Mouse (Mus musculus) heart, embryonic 14.5 days (tissue): ENCODE data around the gene Pik3ap1. TPM values are rescaled to one million over a fixed set of nuclear protein-coding genes. Genes with fewer than 3 reads are reported as not detected.

Experiments
- ATAC-seq: fragments of 200-750 bp; cut with Nextera tagmentation; 2 replicates; pipeline ENCODE4 v1.8.0; 2017; ENCODE audit warnings: low read depth, moderate TSS enrichment; ENCODE audit not compliant: insufficient number of reproducible peaks, insufficient read depth, low FRiP score
- H3K27ac ChIP-seq, 2 experiments: fragments of 200-500 bp in 1 of 2; fragments of 300-500 bp in 1 of 2; sonication (generic) in 1 of 2; replicated peaks in 1 of 2; 2 replicates each; pipeline ENCODE4 v1.5.1; 2012 to 2014; ENCODE audit warnings: low read depth in 2 of 2, low read length in 2 of 2, control low read depth in 1 of 2, mild to moderate bottlenecking in 1 of 2, mixed read lengths in 1 of 2; ENCODE audit not compliant: control insufficient read depth in 1 of 2, insufficient read depth in 1 of 2
- H3K27me3 ChIP-seq: fragments of 300-500 bp; sonication (generic); 2 replicates; pipeline ENCODE4 v1.6.1; 2014; ENCODE audit warnings: mild to moderate bottlenecking, low read length, control low read depth; ENCODE audit not compliant: control insufficient read depth, insufficient read depth
- H3K36me3 ChIP-seq: fragments of 300-500 bp; sonication (generic); 2 replicates; pipeline ENCODE4 v1.6.1; 2014; ENCODE audit warnings: mild to moderate bottlenecking, control low read depth, low read length, mixed read lengths; ENCODE audit not compliant: control insufficient read depth, insufficient read depth
- H3K4me1 ChIP-seq, 2 experiments: fragments of 200-500 bp in 1 of 2; fragments of 300-500 bp in 1 of 2; sonication (generic) in 1 of 2; 2 replicates each; pipeline ENCODE4 v1.6.1; 2012 to 2014; ENCODE audit warnings: low read length in 2 of 2, control low read depth in 1 of 2, mixed read lengths in 1 of 2; ENCODE audit not compliant: control insufficient read depth in 2 of 2, insufficient read depth in 2 of 2
- H3K4me2 ChIP-seq: fragments of 300-500 bp; sonication (generic); 2 replicates; pipeline ENCODE4 v1.6.1; 2014; ENCODE audit warnings: mild to moderate bottlenecking, low read length
- H3K4me3 ChIP-seq, 2 experiments: fragments of 200-500 bp in 1 of 2; fragments of 300-500 bp in 1 of 2; sonication (generic) in 1 of 2; 2 replicates each; pipeline ENCODE4 v1.5.1; 2012 to 2014; ENCODE audit warnings: low read length in 2 of 2, mild to moderate bottlenecking in 2 of 2, control low read depth in 1 of 2, low read depth in 1 of 2, moderate library complexity in 1 of 2; ENCODE audit not compliant: control insufficient read depth in 1 of 2, insufficient read depth in 1 of 2
- H3K9ac ChIP-seq: fragments of 300-500 bp; sonication (generic); 2 replicates; pipeline ENCODE4 v1.6.1; 2014; ENCODE audit warnings: mild to moderate bottlenecking, low read length
- H3K9me3 ChIP-seq: fragments of 300-500 bp; sonication (generic); 2 replicates; pipeline ENCODE4 v1.6.1; 2016; ENCODE audit warnings: low read length, control low read depth; ENCODE audit not compliant: control insufficient read depth
- WGBS: fragments of 180-500 bp; shearing (Covaris S2); extraction: QIAGEN DNeasy Blood & Tissue Kit; methylation state at CpG from one replicate; pipeline ENCODE4 v1.1.7; 2014; 5-methylcytosine and 5-hydroxymethylcytosine counted together
- polyA plus RNA-seq: library from polyadenylated mRNA; unstranded; fragments of >200 nt; fragmentation: Nextera tagmentation; extraction: Ambion mirVana; gene quantifications from 2 replicates; pipeline ENCODE4 v1.2.1, GENCODE M21; 2014

The Pik3ap1 gene
- polyA plus RNA-seq, 1 experiment from 2014 or later: 1.3 TPM

GRCm38 (mm10) chr19:41381581-41382239, 3.2 kb downstream of the Pik3ap1 start:
- no peak overlapping the region for H3K4me3 ChIP-seq
- 64% methylated on average over 9 of the region's 9 CpGs for WGBS
- no peak for ATAC-seq
- no peaks in the 10 kb centered on the region for H3K36me3 ChIP-seq
- no peak overlapping the region for H3K27ac ChIP-seq
- H3K4me2 ChIP-seq: no peak overlapping the region
- peaks cover 2 to 13% of the 10 kb centered on the region in 2 experiments; a peak in 3 of 4 replicates for H3K4me1 ChIP-seq
- no peaks in the 10 kb centered on the region for H3K9me3 ChIP-seq
- peaks cover 8% of the 10 kb centered on the region; the same call in 1 of the 2 replicates for H3K27me3 ChIP-seq
- no peak overlapping the region for H3K9ac ChIP-seq

- no peak for ATAC-seq
- WGBS: 91% methylated on average over 3 of the region's 3 CpGs
- no peaks in the 10 kb centered on the region for H3K36me3 ChIP-seq
- no peak overlapping the region for H3K27ac ChIP-seq
- no peak overlapping the region for H3K4me3 ChIP-seq
- H3K4me1 ChIP-seq: 0 out of 4 replicates have a peak, but pooled peaks cover 0 to 2% of the 10 kb centered on the region in 2 experiments
- H3K27me3 ChIP-seq: 0 out of 2 replicates have a peak, but pooled peaks cover 8% of the 10 kb centered on the region
- H3K9me3 ChIP-seq: no peaks in the 10 kb centered on the region
- H3K4me2 ChIP-seq: no peak overlapping the region
- H3K9ac ChIP-seq: no peak overlapping the region
Observed at GRCm38 (mm10) chr19:41379195-41379594, 5.7 kb downstream of the Pik3ap1 start.

- H3K27me3 ChIP-seq: no peaks in the 10 kb centered on the region
- no peak overlapping the region for H3K4me3 ChIP-seq
- 73% methylated on average over 21 of the region's 21 CpGs for WGBS
- H3K4me2 ChIP-seq: no peak overlapping the region
- ATAC-seq: no peak
- H3K36me3 ChIP-seq: no peaks in the 10 kb centered on the region
- no peaks in the 10 kb centered on the region for H3K9me3 ChIP-seq
- H3K4me1 ChIP-seq: no peaks in the 10 kb centered on the region
- no peak overlapping the region for H3K9ac ChIP-seq
- H3K27ac ChIP-seq: no peak overlapping the region
Observed at GRCm38 (mm10) chr19:41375791-41376190, 9.1 kb downstream of the Pik3ap1 start.

DNA sequence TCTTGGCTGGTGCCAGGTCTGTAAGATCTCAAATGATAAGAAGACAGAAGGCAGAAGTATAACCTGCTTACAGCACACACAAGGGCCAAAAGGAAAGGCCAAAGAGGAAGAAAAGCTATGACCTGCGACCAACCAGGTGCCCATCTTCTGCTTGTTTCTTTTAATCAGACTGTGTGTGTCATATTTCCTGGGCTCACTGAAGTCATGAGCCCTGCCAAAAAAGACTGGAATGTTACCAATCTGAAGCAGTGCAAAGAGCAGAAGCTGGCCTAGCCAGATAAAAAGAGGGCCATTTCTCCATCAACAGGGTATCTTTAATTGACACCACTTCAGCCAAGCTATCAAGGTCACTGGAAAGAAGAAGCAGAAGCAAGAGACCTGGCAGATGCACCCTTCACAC, 9.8 kb downstream of the Pik3ap1 start:
- no peak for ATAC-seq
- Histone ChIP-seq H3K4me2 (no peak overlapping the region), H3K9ac (no peak overlapping the region), H3K27ac (no peak overlapping the region), H3K36me3 (no peaks in the 10 kb centered on the region), H3K27me3 (no peaks in the 10 kb centered on the region), H3K4me1 (peaks cover 0 to 2% of the 10 kb centered on the region in 2 experiments; a peak in 1 of 4 replicates), H3K4me3 (no peak overlapping the region), H3K9me3 (no peaks in the 10 kb centered on the region)
- WGBS: 71% methylated on average over 1 of the region's 1 CpGs

- WGBS: 88% methylated on average over 5 of the region's 5 CpGs
- peaks cover 0 to 3% of the 10 kb centered on the region in 2 experiments; a peak in 1 of 4 replicates for H3K4me1 ChIP-seq
Observed at GRCm38 (mm10) chr19:41374658-41375057, 10.2 kb downstream of the Pik3ap1 start.

DNA sequence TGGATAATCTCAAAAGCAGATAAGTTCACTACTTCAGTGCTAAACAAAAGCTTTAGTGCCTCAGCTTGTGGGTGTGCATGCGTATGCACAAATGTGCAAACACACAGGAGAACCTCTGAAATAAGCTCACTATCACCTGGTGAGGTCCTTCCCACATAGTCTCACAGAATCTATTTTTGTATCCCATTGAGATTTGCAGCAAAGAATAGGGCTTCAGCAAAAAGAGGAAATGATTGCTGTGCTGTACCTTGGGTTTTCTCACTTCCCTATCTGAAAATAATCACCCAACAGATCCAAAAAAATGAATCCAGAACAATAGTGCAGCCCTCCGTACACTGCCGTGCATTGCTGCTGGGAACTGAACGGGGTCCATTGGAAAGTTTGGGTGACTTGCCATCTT, 12.6 kb downstream of the Pik3ap1 start:
- Histone ChIP-seq H3K27me3 (no peaks in the 10 kb centered on the region), H3K4me1 (peaks cover 0 to 3% of the 10 kb centered on the region in 2 experiments; a peak in 2 of 4 replicates), H3K36me3 (no peaks in the 10 kb centered on the region), H3K9me3 (no peaks in the 10 kb centered on the region), H3K4me2 (no peak overlapping the region), H3K9ac (no peak overlapping the region), H3K4me3 (no peak overlapping the region), H3K27ac (no peak overlapping the region)
- ATAC-seq: no peak
- WGBS: 77% methylated on average over 4 of the region's 4 CpGs

More at GRCm38 (mm10) chr19:41374658-41375057, 10.2 kb downstream of the Pik3ap1 start:
- ATAC-seq: no peak
- no peaks in the 10 kb centered on the region for H3K27me3 ChIP-seq
- no peaks in the 10 kb centered on the region for H3K36me3 ChIP-seq
- H3K9ac ChIP-seq: no peak overlapping the region
- H3K4me3 ChIP-seq: no peak overlapping the region
- H3K9me3 ChIP-seq: no peaks in the 10 kb centered on the region
- no peak overlapping the region for H3K4me2 ChIP-seq
- no peak overlapping the region for H3K27ac ChIP-seq

DNA sequence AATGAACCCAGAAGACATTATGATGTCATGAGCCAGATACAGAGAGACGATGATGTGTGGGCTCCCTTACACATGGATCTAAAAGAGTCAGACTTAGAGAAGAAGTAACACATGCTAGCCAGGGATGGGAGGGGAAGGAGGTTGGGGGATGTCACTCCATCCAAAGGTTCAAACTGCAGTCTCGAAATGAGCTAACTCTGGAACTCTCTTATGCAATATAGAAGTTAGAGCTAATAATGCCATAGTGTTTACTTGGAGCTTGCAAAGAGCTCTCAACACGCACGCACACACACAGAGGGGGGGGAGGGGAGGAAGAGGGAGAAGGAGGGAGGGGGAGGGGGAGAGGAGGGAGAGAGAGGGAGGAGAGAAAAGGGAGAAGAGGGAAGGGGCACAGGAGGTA, 13.5 kb downstream of the Pik3ap1 start:
- no peak for ATAC-seq
- no peaks in the 10 kb centered on the region for H3K27me3 ChIP-seq
- H3K36me3 ChIP-seq: no peaks in the 10 kb centered on the region
- no peak overlapping the region for H3K4me2 ChIP-seq
- H3K27ac ChIP-seq: no peak overlapping the region
- no peak overlapping the region for H3K9ac ChIP-seq
- H3K4me3 ChIP-seq: no peak overlapping the region
- H3K9me3 ChIP-seq: no peaks in the 10 kb centered on the region
- 79% methylated on average over 4 of the region's 4 CpGs for WGBS
- peaks cover 0 to 3% of the 10 kb centered on the region in 2 experiments; a peak in 2 of 4 replicates for H3K4me1 ChIP-seq
